Mouse (Mus musculus) hindbrain, embryonic 14.5 days (tissue): ENCODE measurements at regions not wholly inside any gene's neighbourhood (a gene's known extent, or its start where the extent isn't known, plus 50 kb on each side); places are given as distances from the start of the nearest gene placed in this dataset.

Source experiments
- ATAC-seq: fragments of 200-750 bp; cut with Nextera tagmentation; 2 replicates; pipeline ENCODE4 v1.8.0; 2017; ENCODE audit warnings: moderate number of reproducible peaks, mild to moderate bottlenecking, moderate TSS enrichment, moderate library complexity; ENCODE audit not compliant: low FRiP score
- DNase-seq: peaks from one replicate; pipeline ENCODE4 v3.0.0-alpha.2; 2015; ENCODE audit warnings: low spot score
- H3K27ac ChIP-seq: fragments of 300-500 bp; sonication (generic); 2 replicates; pipeline ENCODE4 v1.5.1; 2014; ENCODE audit warnings: mild to moderate bottlenecking, moderate library complexity
- H3K27me3 ChIP-seq: fragments of 300-500 bp; sonication (generic); 2 replicates; pipeline ENCODE4 v1.6.1; 2014; ENCODE audit warnings: mild to moderate bottlenecking, low read length, mixed read lengths; ENCODE audit not compliant: control insufficient read depth, insufficient read depth
- H3K36me3 ChIP-seq: fragments of 300-500 bp; sonication (generic); replicated peaks from 2 replicates; pipeline ENCODE4 v1.6.1; 2014; ENCODE audit not compliant: control insufficient read depth, insufficient read depth
- H3K4me1 ChIP-seq: fragments of 300-500 bp; sonication (generic); replicated peaks from 2 replicates; pipeline ENCODE4 v1.6.1; 2014; ENCODE audit warnings: antibody characterized with exemption, low read length, mixed read lengths; ENCODE audit not compliant: control insufficient read depth, insufficient read depth
- H3K4me2 ChIP-seq: fragments of 300-500 bp; sonication (generic); replicated peaks from 2 replicates; pipeline ENCODE4 v1.6.1; 2014; ENCODE audit warnings: mild to moderate bottlenecking, moderate library complexity
- H3K4me3 ChIP-seq: fragments of 300-500 bp; sonication (generic); replicated peaks from 2 replicates; pipeline ENCODE4 v1.5.1; 2014; ENCODE audit warnings: mild to moderate bottlenecking, low read length
- H3K9ac ChIP-seq: fragments of 300-500 bp; sonication (generic); 2 replicates; pipeline ENCODE4 v1.6.1; 2014
- H3K9me3 ChIP-seq: fragments of 300-500 bp; sonication (generic); 2 replicates; pipeline ENCODE4 v1.6.1; 2016; ENCODE audit warnings: low read length; ENCODE audit not compliant: control insufficient read depth
- WGBS: fragments of 180-500 bp; shearing (Covaris S2); extraction: QIAGEN DNeasy Blood & Tissue Kit; methylation state at CpG from one replicate; pipeline ENCODE4 v1.1.7; 2014; 5-methylcytosine and 5-hydroxymethylcytosine counted together

- Histone ChIP-seq H3K9me3 (no peaks in the 10 kb centered on the region), H3K9ac (no peak overlapping the region), H3K27me3 (no peaks in the 10 kb centered on the region), H3K27ac (no peak overlapping the region), H3K36me3 (no peaks in the 10 kb centered on the region), H3K4me1 (no peaks in the 10 kb centered on the region), H3K4me2 (no peak overlapping the region), H3K4me3 (no peak overlapping the region)
- ATAC-seq (no peak), DNase-seq (no peak)
- WGBS: 85% methylated on average over 9 of the region's 9 CpGs
These were observed 89.2 kb downstream of the Tmem170b start for GRCm38 (mm10) chr13:41694749-41695419.

- WGBS: 83% methylated on average over 7 of the region's 7 CpGs
These were observed 91.2 kb downstream of the Tmem170b start for GRCm38 (mm10) chr13:41696767-41697445.

GRCm38 (mm10) chr13:41701345-41701744 is 95.6 kb downstream of the Tmem170b start:
- H3K4me3 ChIP-seq: no peak overlapping the region

More at GRCm38 (mm10) chr13:41696767-41697445, 91.2 kb downstream of the Tmem170b start:
- H3K4me2 ChIP-seq: no peak overlapping the region
- DNase-seq: no peak
- H3K9me3 ChIP-seq: no peaks in the 10 kb centered on the region
- H3K27ac ChIP-seq: no peak overlapping the region
- H3K27me3 ChIP-seq: no peaks in the 10 kb centered on the region
- H3K4me3 ChIP-seq: no peak overlapping the region
- no peak overlapping the region for H3K9ac ChIP-seq
- H3K36me3 ChIP-seq: no peaks in the 10 kb centered on the region
- no peak for ATAC-seq
- H3K4me1 ChIP-seq: no peaks in the 10 kb centered on the region

GRCm38 (mm10) chr13:41701829-41702231 is 96.1 kb downstream of the Tmem170b start:
- Histone ChIP-seq H3K4me2 (no peak overlapping the region), H3K9ac (no peak overlapping the region), H3K4me1 (no peaks in the 10 kb centered on the region), H3K27ac (no peak overlapping the region), H3K9me3 (no peaks in the 10 kb centered on the region), H3K4me3 (no peak overlapping the region), H3K27me3 (no peaks in the 10 kb centered on the region), H3K36me3 (no peaks in the 10 kb centered on the region)
- no peak for ATAC-seq
- 68% methylated on average over 8 of the region's 8 CpGs for WGBS
- no peak for DNase-seq

More at GRCm38 (mm10) chr13:41701345-41701744, 95.6 kb downstream of the Tmem170b start:
- H3K27ac ChIP-seq: no peak overlapping the region
- no peaks in the 10 kb centered on the region for H3K9me3 ChIP-seq
- no peak for DNase-seq
- no peaks in the 10 kb centered on the region for H3K27me3 ChIP-seq
- no peak for ATAC-seq
- H3K36me3 ChIP-seq: no peaks in the 10 kb centered on the region
- WGBS: 69% methylated on average over 3 of the region's 3 CpGs
- no peaks in the 10 kb centered on the region for H3K4me1 ChIP-seq
- H3K4me2 ChIP-seq: no peak overlapping the region
- H3K9ac ChIP-seq: no peak overlapping the region

GRCm38 (mm10) chr13:41703196-41703595 is 97.5 kb downstream of the Tmem170b start:
- no peak for ATAC-seq
- WGBS: 81% methylated on average over 2 of the region's 2 CpGs

GRCm38 (mm10) chr13:41703618-41704017 is 97.9 kb downstream of the Tmem170b start:
- DNase-seq (no peak), ATAC-seq (no peak)
- H3K4me1 ChIP-seq: no peaks in the 10 kb centered on the region
- no peak overlapping the region for H3K4me2 ChIP-seq
- H3K27ac ChIP-seq: no peak overlapping the region
- H3K4me3 ChIP-seq: no peak overlapping the region
- WGBS: 62% methylated on average over 8 of the region's 8 CpGs
- no peaks in the 10 kb centered on the region for H3K27me3 ChIP-seq
- H3K9me3 ChIP-seq: no peaks in the 10 kb centered on the region
- H3K36me3 ChIP-seq: no peaks in the 10 kb centered on the region
- H3K9ac ChIP-seq: no peak overlapping the region

More at GRCm38 (mm10) chr13:41703196-41703595, 97.5 kb downstream of the Tmem170b start:
- no peak for DNase-seq
- no peaks in the 10 kb centered on the region for H3K27me3 ChIP-seq
- H3K36me3 ChIP-seq: no peaks in the 10 kb centered on the region
- H3K4me1 ChIP-seq: no peaks in the 10 kb centered on the region
- H3K27ac ChIP-seq: no peak overlapping the region
- H3K9me3 ChIP-seq: no peaks in the 10 kb centered on the region
- H3K9ac ChIP-seq: no peak overlapping the region
- H3K4me3 ChIP-seq: no peak overlapping the region
- no peak overlapping the region for H3K4me2 ChIP-seq

GRCm38 (mm10) chr13:41704806-41705205 is 99.1 kb downstream of the Tmem170b start:
- 91% methylated on average over 2 of the region's 2 CpGs for WGBS
- DNase-seq (no peak), ATAC-seq (no peak)
- Histone ChIP-seq H3K9ac (no peak overlapping the region), H3K36me3 (no peaks in the 10 kb centered on the region), H3K4me3 (no peak overlapping the region), H3K4me1 (no peaks in the 10 kb centered on the region), H3K9me3 (no peaks in the 10 kb centered on the region), H3K4me2 (no peak overlapping the region), H3K27ac (no peak overlapping the region), H3K27me3 (no peaks in the 10 kb centered on the region)

GRCm38 (mm10) chr13:41705636-41706035 is 99.9 kb downstream of the Tmem170b start:
- Histone ChIP-seq H3K4me3 (no peak overlapping the region), H3K4me2 (no peak overlapping the region), H3K27me3 (no peaks in the 10 kb centered on the region), H3K9ac (no peak overlapping the region), H3K27ac (no peak overlapping the region), H3K36me3 (no peaks in the 10 kb centered on the region), H3K4me1 (no peaks in the 10 kb centered on the region), H3K9me3 (no peaks in the 10 kb centered on the region)
- no peak for ATAC-seq
- WGBS: 77% methylated on average over 4 of the region's 4 CpGs
- no peak for DNase-seq

GRCm38 (mm10) chr13:41707811-41708210 is 102.1 kb downstream of the Tmem170b start:
- Histone ChIP-seq H3K27me3 (no peaks in the 10 kb centered on the region), H3K27ac (no peak overlapping the region), H3K4me2 (no peak overlapping the region), H3K4me3 (no peak overlapping the region), H3K4me1 (no peaks in the 10 kb centered on the region), H3K9ac (no peak overlapping the region), H3K36me3 (no peaks in the 10 kb centered on the region), H3K9me3 (no peaks in the 10 kb centered on the region)
- ATAC-seq: no peak
- WGBS: 92% methylated on average over 7 of the region's 7 CpGs
- DNase-seq: no peak
